Mouse (Mus musculus): ENCODE results near the gene Zbed5.

DNA sequence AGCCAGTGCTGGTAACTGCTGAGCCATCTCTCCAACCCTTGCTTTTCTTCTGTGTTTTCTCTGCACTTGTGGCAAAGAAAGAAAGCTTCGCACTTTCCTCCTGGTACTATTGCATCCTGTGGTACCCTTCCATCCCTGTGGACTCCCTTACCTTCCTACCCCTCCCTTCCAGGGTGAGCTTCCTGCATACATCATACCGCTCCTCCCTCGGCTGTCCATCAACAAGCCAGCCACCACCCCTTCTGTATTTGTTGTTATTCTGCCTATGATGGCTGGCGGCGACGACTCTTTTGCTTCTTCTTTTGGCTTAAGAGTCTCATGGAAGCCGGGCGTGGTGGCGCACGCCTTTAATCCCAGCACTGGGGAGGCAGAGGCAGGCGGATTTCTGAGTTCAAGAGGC is 20.4 kb upstream of the Zbed5 start:
- no peak for TF ChIP-seq ZC3H11A (IDR thresholded peaks at IDR 0.05; ENCODE audit: borderline replicate concordance, low read depth, low read length)
- TF ChIP-seq CHD2 (IDR thresholded peaks at IDR 0.05; ENCODE audit: low read depth, low read length) = no peak
- no peak for TF ChIP-seq HCFC1 (IDR thresholded peaks at IDR 0.05; ENCODE audit: borderline replicate concordance, insufficient read depth, low read length)
- no peak for TF ChIP-seq ZNF384 (IDR thresholded peaks at IDR 0.05; ENCODE audit: low read depth, low read length)
- no peak for TF ChIP-seq MAFK (IDR thresholded peaks at IDR 0.05; ENCODE audit: insufficient read depth, low read depth, low read length)

All from ES-E14 (cell line).